Mouse (Mus musculus): Measurements from ENCODE around the gene Gm17124. TPM values are rescaled to one million over a fixed set of nuclear protein-coding genes. Genes with fewer than 3 reads are reported as not detected.
"Not testable (repeated sequence)": the region's sequence is repeated elsewhere in the genome, so short reads cannot be mapped to it uniquely, and the experiment has no call there.

Gene Gm17124
- not detected in 2 replicates for polyA plus RNA-seq (2014; fragmentation: Nextera tagmentation; extraction: Ambion mirVana)

GRCm38 (mm10) chr14:42599782-42600181, at the start of gene Gm17124:
Gene Gm17124 (minus strand): TSS chr14:42599882.
- H3K36me3 ChIP-seq (ENCODE audit: control insufficient read depth, insufficient read depth, low read length); H3K4me2 ChIP-seq (ENCODE audit: low read depth, low read length); H3K4me1 ChIP-seq (ENCODE audit: control insufficient read depth, insufficient read depth, low read length); ATAC-seq (ENCODE audit: low read depth); H3K4me3 ChIP-seq (ENCODE audit: low read depth, low read length); H3K27ac ChIP-seq (ENCODE audit: low read depth, low read length); H3K27me3 ChIP-seq (ENCODE audit: control insufficient read depth, insufficient read depth, low read length); H3K9ac ChIP-seq (replicated peaks; ENCODE audit: low read depth, low read length); H3K9me3 ChIP-seq (ENCODE audit: control insufficient read depth, low read length): not testable (repeated sequence)
- no CpG with 5 or more reads among the region's 3 CpGs for WGBS

GRCm38 (mm10) chr14:42641817-42642216, 42.1 kb upstream of the Gm17124 start, which contains the start of gene Gm3633:
Gene Gm3633 (minus strand): TSS chr14:42641917.
- H3K27me3 ChIP-seq (ENCODE audit: control insufficient read depth, insufficient read depth, low read length); H3K4me2 ChIP-seq (ENCODE audit: low read depth, low read length): not testable (repeated sequence)
- no CpG with 5 or more reads among the region's 2 CpGs for WGBS

More at GRCm38 (mm10) chr14:42641817-42642216, 42.1 kb upstream of the Gm17124 start, which contains the start of gene Gm3633:
- not testable (repeated sequence) for ATAC-seq (ENCODE audit: low read depth); H3K4me3 ChIP-seq (ENCODE audit: low read depth, low read length); H3K27ac ChIP-seq (ENCODE audit: low read depth, low read length); H3K9me3 ChIP-seq (ENCODE audit: control insufficient read depth, low read length); H3K9ac ChIP-seq (replicated peaks; ENCODE audit: low read depth, low read length); H3K36me3 ChIP-seq (ENCODE audit: control insufficient read depth, insufficient read depth, low read length); H3K4me1 ChIP-seq (ENCODE audit: control insufficient read depth, insufficient read depth, low read length)

Small RNA genes lying within 50 kb of the gene (microRNA-seq; reads per million reads assigned to microRNA genes)
- gene Gm23620 (not detected), gene Gm25228 (not detected)

Other genes starting within 250 kb of the Gm17124 start
- gene Gm8005, start 160.2 kb downstream of the Gm17124 start, polyA plus RNA-seq (2014; fragmentation: Nextera tagmentation; extraction: Ambion mirVana), result not detected in 2 replicates
- not detected in 2 replicates for gene Gm8011, start 136.0 kb downstream of the Gm17124 start, polyA plus RNA-seq (2014; fragmentation: Nextera tagmentation; extraction: Ambion mirVana)
- not detected in 2 replicates for gene Gm8020, start 97.5 kb downstream of the Gm17124 start, polyA plus RNA-seq (2014; fragmentation: Nextera tagmentation; extraction: Ambion mirVana)
- gene Gm8024, start 75.6 kb downstream of the Gm17124 start, polyA plus RNA-seq (2014; fragmentation: Nextera tagmentation; extraction: Ambion mirVana), result not detected in 2 replicates
- gene Gm3633, start 42.0 kb upstream of the Gm17124 start, polyA plus RNA-seq (2014; fragmentation: Nextera tagmentation; extraction: Ambion mirVana), result not detected in 2 replicates
- gene Gm10378, start 56.1 kb upstream of the Gm17124 start, polyA plus RNA-seq (2014; fragmentation: Nextera tagmentation; extraction: Ambion mirVana), result not detected in 2 replicates
- not detected in 2 replicates for gene Gm3015, start 168.9 kb upstream of the Gm17124 start, polyA plus RNA-seq (2014; fragmentation: Nextera tagmentation; extraction: Ambion mirVana)
- not detected in 2 replicates for gene Gm10377, start 198.1 kb upstream of the Gm17124 start, polyA plus RNA-seq (2014; fragmentation: Nextera tagmentation; extraction: Ambion mirVana)